Comparison of ENCODE assay signal across 24 mouse cellular contexts in the genomic region with DNA sequence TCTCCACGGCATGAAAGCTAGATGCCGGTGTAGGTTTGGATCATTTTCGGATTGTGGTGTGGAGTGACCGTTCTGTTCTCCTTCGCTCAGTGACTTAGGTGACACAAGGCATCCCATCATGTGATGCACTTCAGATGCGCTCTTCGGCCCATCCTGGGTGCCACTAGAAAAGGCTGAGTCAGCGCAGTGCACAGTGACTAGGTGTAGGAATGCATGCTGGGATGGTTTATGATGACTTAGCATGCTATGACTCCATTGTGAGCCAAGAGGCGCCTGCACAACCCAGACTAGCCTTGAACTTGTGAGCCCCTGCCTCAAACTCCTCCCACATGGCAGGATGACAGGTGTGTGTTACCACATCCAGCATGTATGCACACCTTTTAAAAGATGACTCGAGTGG. TPM values are rescaled to one million over a fixed set of nuclear protein-coding genes. Genes with fewer than 3 reads are reported as not detected.
DNase-seq lines count a peak whose midpoint lies in the region; ATAC-seq and TF ChIP-seq lines count a peak whose summit lies in the region.
"Had no signal": no experiment of that assay in that cellular context is flagged by ENCODE, and none has a peak within 500 bp of the region (broad histone marks: within the 10 kb centered on the region; RNA-seq: fewer than 3 reads in every experiment).

No protein-coding gene starts in this region.

- DNase-seq in liver, adult 2 months (ENCODE audit: extremely low read depth, low read depth, low spot score): peak; percentile 27
- DNase-seq in liver, embryonic 11.5 days (ENCODE audit: low spot score): no peak
- DNase-seq in CH12.LX (ENCODE audit: extremely low read depth) (no peak), MEL (ENCODE audit: low read depth, low spot score) (no peak)
- DNase-seq in ovary, postnatal 36 days (ENCODE audit: low spot score): no peak
- DNase-seq: adrenal gland, adult 8-10 months; adrenal gland, postnatal 14 days; adrenal gland, postnatal 36 days; B cell, adult 2 months; cerebellum, adult 11-12 months; cerebellum, adult 2 months; cerebellum, adult 9-10 months; cerebellum, postnatal 10 days; cerebellum, postnatal 25 days; forebrain, postnatal 0 days had no signal

- 88% methylated on average over 10 of the region's 10 CpGs for WGBS in liver, adult 2 months
- 94% methylated on average over 10 of the region's 10 CpGs for WGBS in liver, embryonic 11.5 days

- no peak for ATAC-seq in liver, embryonic 11.5 days (replicated peaks; ENCODE audit: low FRiP score)
- ATAC-seq: activated CD4-positive, CD25-positive, alpha-beta regulatory T cell, adult 4 months; CD4-positive, CD25-positive, alpha-beta regulatory T cell, adult 4 months; forebrain, embryonic 13.5 days; forebrain, embryonic 15.5 days; forebrain, postnatal 0 days; Patski had no signal

- H3K4me2 ChIP-seq in liver, embryonic 11.5 days: no peak overlapping the region
- no peak overlapping the region for H3K4me2 ChIP-seq in CH12.LX (ENCODE audit: insufficient read depth, low read depth, poor library complexity, severe bottlenecking)
- H3K4me2 ChIP-seq: embryonic facial prominence, embryonic 12.5 days; forebrain, embryonic 13.5 days; forebrain, embryonic 15.5 days had no signal

- H3K9me3 ChIP-seq in liver, embryonic 11.5 days (ENCODE audit: control insufficient read depth, low read length): no peaks in the 10 kb centered on the region
- no peaks in the 10 kb centered on the region for H3K9me3 ChIP-seq in CH12.LX (replicated peaks; ENCODE audit: low read length)
- H3K9me3 ChIP-seq in MEL (replicated peaks; ENCODE audit: insufficient read depth, low read length): no peaks in the 10 kb centered on the region
- H3K9me3 ChIP-seq: embryonic facial prominence, embryonic 10.5 days; embryonic facial prominence, embryonic 12.5 days; forebrain, embryonic 13.5 days; forebrain, embryonic 15.5 days; G1E had no signal

- in situ Hi-C loops in CH12.LX (cut with MboI; ENCODE audit: low pct_ligation_motif_present, low pct_unique_long_range_greater_than_20kb, low sequenced_read_pairs): loop anchor here (25.0 kb wide), 1 partner anchor 484 kb away; the partner anchor contains the start of genes Gm49336, Mtmr6 and Nupl1

- no peak for TF ChIP-seq POLR2A in liver, adult 2 months (IDR thresholded peaks at IDR 0.05; ENCODE audit: extremely low read depth, insufficient read depth, low read length)
- TF ChIP-seq POLR2A in CH12.LX (IDR thresholded peaks at IDR 0.05; ENCODE audit: low read depth, low read length) (no peak), MEL (IDR thresholded peaks at IDR 0.05; ENCODE audit: control insufficient read depth in 1 of 2, insufficient read depth in 1 of 2, low read depth in 1 of 2, low read length in 2 of 2, poor library complexity in 1 of 2) (no peak)

- H3K4me3 ChIP-seq in liver, adult 2 months (ENCODE audit: insufficient read depth, low read depth, low read length): no peak overlapping the region
- H3K4me3 ChIP-seq in liver, embryonic 11.5 days (ENCODE audit: low read depth, low read length): no peak overlapping the region
- H3K4me3 ChIP-seq in CH12.LX (replicated peaks in 1 of 3; ENCODE audit: low read depth in 2 of 3, low read length in 2 of 3, poor library complexity in 1 of 3): no peak overlapping the region
- H3K4me3 ChIP-seq in MEL (ENCODE audit: control insufficient read depth in 1 of 2, insufficient read depth in 1 of 2, low read depth in 2 of 2, low read length in 2 of 2): no peak overlapping the region
- H3K4me3 ChIP-seq: embryonic facial prominence, embryonic 10.5 days; embryonic facial prominence, embryonic 12.5 days; forebrain, embryonic 13.5 days; forebrain, embryonic 15.5 days had no signal

- no peak overlapping the region for H3K9ac ChIP-seq in liver, adult 2 months (ENCODE audit: low read depth, low read length)
- H3K9ac ChIP-seq in liver, embryonic 11.5 days (ENCODE audit: low read depth, low read length): no peak overlapping the region
- H3K9ac ChIP-seq in CH12.LX (ENCODE audit: insufficient read depth, low read depth) (no peak overlapping the region), MEL (ENCODE audit: control insufficient read depth, low read depth, low read length, poor library complexity, severe bottlenecking) (no peak overlapping the region)
- H3K9ac ChIP-seq: embryonic facial prominence, embryonic 12.5 days; forebrain, embryonic 13.5 days; forebrain, embryonic 15.5 days; forebrain, postnatal 0 days had no signal

- no peak for TF ChIP-seq RAD21 in CH12.LX (IDR thresholded peaks at IDR 0.05; ENCODE audit: low read depth, low read length)
- TF ChIP-seq RAD21 in MEL (IDR thresholded peaks at IDR 0.05; ENCODE audit: low read depth, low read length): no peak

- TF ChIP-seq CTCF in liver, adult 2 months (IDR thresholded peaks at IDR 0.05; ENCODE audit: low read depth, low read length): no peak
- TF ChIP-seq CTCF in CH12.LX (conservative IDR thresholded peaks at IDR 0.05 in 1 of 2, IDR thresholded peaks at IDR 0.05 in 1 of 2; ENCODE audit: low read depth in 2 of 2, low read length in 2 of 2): no peak
- TF ChIP-seq CTCF in MEL (IDR thresholded peaks at IDR 0.05 in 2 of 3, conservative IDR thresholded peaks at IDR 0.05 in 1 of 3; ENCODE audit: control insufficient read depth in 1 of 3, insufficient read depth in 1 of 3, low read depth in 2 of 3, low read length in 3 of 3, poor library complexity in 1 of 3, severe bottlenecking in 1 of 3): no peak

- no peaks in the 10 kb centered on the region for H3K27me3 ChIP-seq in liver, adult 2 months (ENCODE audit: control insufficient read depth, insufficient read depth, low read length)
- no peaks in the 10 kb centered on the region for H3K27me3 ChIP-seq in liver, embryonic 11.5 days (replicated peaks; ENCODE audit: control insufficient read depth, insufficient read depth, low read length)
- H3K27me3 ChIP-seq in CH12.LX (replicated peaks) (no peaks in the 10 kb centered on the region), MEL (ENCODE audit: control insufficient read depth in 1 of 2, insufficient read depth in 2 of 2, low read length in 2 of 2) (no peaks in the 10 kb centered on the region)
- H3K27me3 ChIP-seq: embryonic facial prominence, embryonic 12.5 days; forebrain, embryonic 13.5 days; forebrain, embryonic 15.5 days; Patski had no signal

- TF ChIP-seq EP300 in CH12.LX (IDR thresholded peaks at IDR 0.05; ENCODE audit: low read length): no peak
- no peak for TF ChIP-seq EP300 in MEL (IDR thresholded peaks at IDR 0.05; ENCODE audit: low read depth in 1 of 2, low read length in 2 of 2)

- peaks cover 29% of the 10 kb centered on the region; the same call in 1 of the 2 replicates for H3K36me3 ChIP-seq in liver, adult 2 months (ENCODE audit: control insufficient read depth, insufficient read depth, low read length)
- H3K36me3 ChIP-seq in liver, embryonic 11.5 days (ENCODE audit: control insufficient read depth, insufficient read depth, low read length): peaks cover 10% of the 10 kb centered on the region
- H3K36me3 ChIP-seq in CH12.LX (replicated peaks in 1 of 2; ENCODE audit: control insufficient read depth in 1 of 2, insufficient read depth in 1 of 2, low read length in 1 of 2) (peaks cover 62 to 81% of the 10 kb centered on the region in 2 experiments), MEL (ENCODE audit: control insufficient read depth in 1 of 2, insufficient read depth in 2 of 2, low read length in 2 of 2) (no peaks in the 10 kb centered on the region)
- H3K36me3 ChIP-seq: G1E had no signal

- no peak overlapping the region for H3K27ac ChIP-seq in liver, adult 2 months (replicated peaks; ENCODE audit: insufficient read depth, low read depth, low read length)
- no peak overlapping the region for H3K27ac ChIP-seq in liver, embryonic 11.5 days (ENCODE audit: low read depth, low read length)
- H3K27ac ChIP-seq in CH12.LX (ENCODE audit: insufficient read depth, low read depth): no peak overlapping the region
- H3K27ac ChIP-seq in MEL (ENCODE audit: control insufficient read depth, low read depth, low read length): no peak overlapping the region
- H3K27ac ChIP-seq: embryonic facial prominence, embryonic 10.5 days; embryonic facial prominence, embryonic 12.5 days; forebrain, embryonic 13.5 days; forebrain, embryonic 15.5 days had no signal

- H3K79me2 ChIP-seq in liver, adult 2 months (ENCODE audit: control insufficient read depth, insufficient read depth, low read length): no peaks in the 10 kb centered on the region
- peaks cover 5% of the 10 kb centered on the region for H3K79me2 ChIP-seq in CH12.LX (replicated peaks; ENCODE audit: control insufficient read depth, extremely low read depth, insufficient read depth, poor library complexity, severe bottlenecking)
- H3K79me2 ChIP-seq in MEL (ENCODE audit: control insufficient read depth, insufficient read depth, low read length, poor library complexity): no peaks in the 10 kb centered on the region

- dilution Hi-C loops in CH12.LX (cut with MboI; ENCODE audit: extremely low pct_ligation_motif_present, extremely low pct_unique_long_range_greater_than_20kb, low sequenced_read_pairs): no loop called here

- no peaks in the 10 kb centered on the region; the same call in 1 of the 2 replicates for H3K4me1 ChIP-seq in liver, adult 2 months (ENCODE audit: control insufficient read depth, insufficient read depth, low read length)
- peaks cover 7% of the 10 kb centered on the region for H3K4me1 ChIP-seq in liver, embryonic 11.5 days (replicated peaks; ENCODE audit: control insufficient read depth, insufficient read depth, low read length)
- H3K4me1 ChIP-seq in CH12.LX (ENCODE audit: control insufficient read depth in 1 of 2, insufficient read depth in 2 of 2) (peaks cover 0 to 28% of the 10 kb centered on the region in 2 experiments; a peak in 2 of 4 replicates), MEL (ENCODE audit: control insufficient read depth in 1 of 2, insufficient read depth in 2 of 2, low read length in 2 of 2) (no peaks in the 10 kb centered on the region)

RNA-seq across cellular contexts. Expression of gene C1qtnf9, which starts 21.8 kb away (rescaled TPM):
- total RNA-seq in liver, adult 2 months (2014; rRNA removed): 0.34 and 0.46 TPM in 2 replicates
- polyA plus RNA-seq in liver, adult 2 months (2012; rRNA removed): 0.07 and 0.24 TPM in 2 replicates
- 0.09 and 0.19 TPM in 2 replicates for polyA plus RNA-seq in liver, embryonic 11.5 days (2014; fragmentation: Nextera tagmentation; extraction: Ambion mirVana)
- 0.08 TPM in 1 of 2 replicates, not detected in the other for total RNA-seq in CH12.LX (2012; rRNA removed)
- not detected in 2 replicates for total RNA-seq in CH12.LX (2014; rRNA removed)
- polyA plus RNA-seq in CH12.LX (2012; ENCODE audit: insufficient read length, low read depth): 0.20 and 0.26 TPM in 2 replicates
- total RNA-seq in MEL (2012; rRNA removed): not detected in 2 replicates
- not detected for polyA plus RNA-seq in MEL (2012; ENCODE audit: insufficient read depth in 1 of 2, insufficient read length in 2 of 2, low read depth in 1 of 2, low replicate concordance in 2 of 2, missing spikeins in 1 of 2)
- total RNA-seq: forebrain, postnatal 0 days had no signal
- polyA plus RNA-seq: activated CD4-positive, CD25-positive, alpha-beta regulatory T cell, adult 4 months; forebrain, embryonic 11.5 days; forebrain, postnatal 0 days; G1E; Patski had no signal

RNA-seq across cellular contexts. Expression of gene Mipep, which starts 38.2 kb away (rescaled TPM):
- 26.0 and 30.1 TPM in 2 replicates for total RNA-seq in liver, adult 2 months (2014; rRNA removed)
- 13.9 and 15.2 TPM in 2 replicates for polyA plus RNA-seq in liver, adult 2 months (2012; rRNA removed)
- 27.8 TPM in 2 replicates for polyA plus RNA-seq in liver, embryonic 11.5 days (2014; fragmentation: Nextera tagmentation; extraction: Ambion mirVana)
- total RNA-seq in CH12.LX (2012; rRNA removed) (33.1 and 36.0 TPM in 2 replicates), CH12.LX (2014; rRNA removed) (37.2 and 41.7 TPM in 2 replicates), MEL (2012; rRNA removed) (19.1 and 21.1 TPM in 2 replicates)
- polyA plus RNA-seq in CH12.LX (2012; ENCODE audit: insufficient read length, low read depth) (35.1 and 36.6 TPM in 2 replicates), MEL (2012; ENCODE audit: insufficient read depth in 1 of 2, insufficient read length in 2 of 2, low read depth in 1 of 2, low replicate concordance in 2 of 2, missing spikeins in 1 of 2) (10 to 100 TPM in 1 of 2 experiments, not detected in 1; 26.4 TPM)
